Mouse (Mus musculus) intestine, embryonic 16.5 days (tissue): ENCODE data around the gene Mxra8. TPM values are rescaled to one million over a fixed set of nuclear protein-coding genes. Genes with fewer than 3 reads are reported as not detected.

ENCODE experiments used
- ATAC-seq: fragments of 200-750 bp; cut with Nextera tagmentation; 2 replicates; pipeline ENCODE4 v1.8.0; 2017; ENCODE audit warnings: moderate TSS enrichment, moderate library complexity
- H3K27ac ChIP-seq: fragments of 300-500 bp; sonication (generic); 2 replicates; pipeline ENCODE4 v1.5.1; 2014; ENCODE audit warnings: mild to moderate bottlenecking, low read length
- H3K27me3 ChIP-seq: fragments of 300-500 bp; sonication (generic); replicated peaks from 2 replicates; pipeline ENCODE4 v1.6.1; 2014; ENCODE audit warnings: low read length, control low read depth, mixed read lengths; ENCODE audit not compliant: control insufficient read depth, insufficient read depth
- H3K36me3 ChIP-seq: fragments of 300-500 bp; sonication (generic); 2 replicates; pipeline ENCODE4 v1.6.1; 2014; ENCODE audit warnings: low read length, control low read depth; ENCODE audit not compliant: control insufficient read depth, insufficient read depth
- H3K4me1 ChIP-seq: fragments of 300-500 bp; sonication (generic); 2 replicates; pipeline ENCODE4 v1.6.1; 2014; ENCODE audit warnings: low read length, control low read depth, mixed read lengths; ENCODE audit not compliant: control insufficient read depth, insufficient read depth
- H3K4me2 ChIP-seq: fragments of 300-500 bp; sonication (generic); 2 replicates; pipeline ENCODE4 v1.6.1; 2014; ENCODE audit warnings: low read depth, low read length, control low read depth
- H3K4me3 ChIP-seq: fragments of 300-500 bp; sonication (generic); 2 replicates; pipeline ENCODE4 v1.5.1; 2014; ENCODE audit warnings: mild to moderate bottlenecking, low read length
- H3K9ac ChIP-seq: fragments of 300-500 bp; sonication (generic); 2 replicates; pipeline ENCODE4 v1.6.1; 2014; ENCODE audit warnings: low read depth, low read length
- H3K9me3 ChIP-seq: fragments of 300-500 bp; sonication (generic); 2 replicates; pipeline ENCODE4 v1.6.1; 2016; ENCODE audit warnings: low read length, control low read depth; ENCODE audit not compliant: control insufficient read depth
- WGBS: fragments of 180-500 bp; shearing (Covaris S2); extraction: QIAGEN DNeasy Blood & Tissue Kit; methylation state at CpG from one replicate; pipeline ENCODE4 v1.1.7; 2014; 5-methylcytosine and 5-hydroxymethylcytosine counted together
- polyA plus RNA-seq: library from polyadenylated mRNA; unstranded; fragments of >200 nt; fragmentation: Nextera tagmentation; extraction: Ambion mirVana; gene quantifications from 2 replicates; pipeline ENCODE4 v1.2.1, GENCODE M21; 2015

The Mxra8 gene
- polyA plus RNA-seq, 1 experiment from 2014 or later, result 80.5 TPM

DNA sequence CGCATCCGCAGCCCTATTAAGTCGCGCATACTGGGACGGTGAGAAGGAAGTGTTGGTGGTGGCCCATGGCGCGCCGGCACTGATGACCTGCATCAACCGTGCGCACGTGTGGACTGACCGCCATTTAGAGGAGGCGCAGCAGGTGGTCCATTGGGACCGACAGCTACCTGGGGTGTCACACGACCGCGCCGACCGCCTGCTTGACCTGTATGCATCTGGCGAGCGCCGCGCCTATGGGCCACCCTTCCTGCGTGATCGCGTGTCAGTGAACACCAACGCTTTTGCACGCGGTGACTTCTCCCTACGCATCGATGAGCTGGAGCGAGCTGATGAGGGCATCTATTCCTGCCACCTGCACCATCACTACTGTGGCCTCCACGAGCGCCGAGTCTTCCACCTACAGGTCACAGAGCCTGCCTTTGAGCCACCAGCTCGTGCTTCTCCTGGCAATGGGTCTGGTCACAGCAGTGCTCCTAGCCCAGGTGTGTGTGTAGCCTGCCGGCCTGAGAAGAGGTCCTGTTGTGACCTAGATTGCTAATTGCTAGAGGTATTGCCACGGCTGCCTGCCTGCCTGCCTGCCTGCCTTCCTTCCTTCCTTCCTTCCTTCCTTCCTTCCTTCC lies 2.3 kb downstream of the Mxra8 start:
- Histone ChIP-seq H3K4me2 (peak overlapping the region; percentile 97), H3K36me3 (no peaks in the 10 kb centered on the region), H3K27me3 (no peaks in the 10 kb centered on the region), H3K4me1 (peaks cover 34% of the 10 kb centered on the region), H3K9me3 (no peaks in the 10 kb centered on the region), H3K9ac (no peak overlapping the region), H3K4me3 (peak overlapping the region; percentile 60), H3K27ac (no peak overlapping the region)
- ATAC-seq, result no peak
- 48% methylated on average over 38 of the region's 38 CpGs for WGBS

DNA sequence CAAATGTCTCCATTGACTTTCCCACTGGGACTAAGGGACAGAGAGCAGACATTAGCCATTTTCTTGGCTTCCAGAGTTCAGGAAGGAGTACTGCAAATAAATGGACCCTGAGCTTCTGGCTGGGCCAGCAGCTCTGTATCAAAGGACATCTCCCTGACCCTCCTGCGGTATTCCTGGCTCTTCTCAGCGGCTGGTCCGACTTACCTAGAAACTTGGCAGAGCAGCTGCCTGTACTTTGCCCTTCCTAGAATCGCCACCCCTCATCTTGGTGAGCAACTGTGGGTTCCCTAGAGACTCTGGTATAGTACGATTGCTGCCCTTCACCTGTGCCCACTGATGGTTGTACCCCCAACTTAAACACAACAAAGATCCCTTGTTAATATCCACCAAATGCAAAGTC lies 3.8 kb downstream of the Mxra8 start:
- WGBS, result 91% methylated on average over 5 of the region's 5 CpGs
- ATAC-seq, result no peak
- Histone ChIP-seq H3K36me3 (no peaks in the 10 kb centered on the region), H3K4me2 (no peak overlapping the region), H3K9ac (no peak overlapping the region), H3K27ac (no peak overlapping the region), H3K9me3 (no peaks in the 10 kb centered on the region), H3K4me1 (peaks cover 28% of the 10 kb centered on the region), H3K4me3 (no peak overlapping the region), H3K27me3 (no peaks in the 10 kb centered on the region)

DNA sequence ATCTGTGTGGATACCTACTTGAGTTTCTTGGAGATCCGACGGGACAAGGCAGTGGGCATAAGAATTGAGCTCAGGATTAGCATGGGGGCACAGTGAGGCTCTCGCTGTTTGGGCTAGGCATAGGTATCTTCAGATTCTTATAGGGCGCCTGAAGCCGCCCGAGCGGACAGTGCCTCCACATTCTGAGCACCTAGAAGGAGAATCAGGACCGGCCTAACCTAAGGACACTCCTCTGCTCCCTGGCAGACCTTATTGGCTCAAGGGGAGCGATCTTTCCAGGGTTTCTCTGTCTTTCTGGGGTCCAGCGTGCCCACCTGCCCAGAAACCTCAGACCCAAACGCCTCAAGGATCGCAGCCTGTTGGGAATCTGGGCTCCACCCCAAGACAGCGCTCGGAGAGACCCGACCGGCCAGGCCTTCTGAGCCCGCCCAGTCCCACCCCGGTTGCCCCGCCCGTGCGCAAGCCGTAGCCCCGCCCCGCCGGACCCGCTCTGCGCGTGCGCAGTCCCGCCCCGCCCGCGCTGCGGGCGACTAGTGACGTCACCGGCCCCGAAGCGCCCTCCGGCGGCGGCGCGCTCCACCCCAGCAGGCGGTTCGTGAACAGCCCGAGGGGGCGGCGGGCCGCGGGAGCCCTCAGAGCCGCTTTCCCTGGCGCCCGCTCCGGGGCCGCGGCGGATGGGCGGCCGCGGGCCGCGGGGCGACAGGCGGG lies 7.5 kb downstream of the Mxra8 start, which contains the start of gene Dvl1:
Gene Dvl1 (plus strand): TSS at position 532 of the 708 bp plus-strand sequence.
- Histone ChIP-seq H3K9me3 (no peaks in the 10 kb centered on the region), H3K36me3 (no peaks in the 10 kb centered on the region), H3K4me2 (peak within 1 kb of the TSS; percentile 85), H3K4me3 (peak within 1 kb of the TSS; percentile 86), H3K9ac (peak within 1 kb of the TSS; percentile 90), H3K27me3 (no peaks in the 10 kb centered on the region), H3K27ac (peak within 1 kb of the TSS; percentile 58; the same call in 1 of the 2 replicates), H3K4me1 (peaks cover 27% of the 10 kb centered on the region)
- WGBS, result 2% methylated on average over 59 of the region's 65 CpGs
- ATAC-seq, result peak; percentile 94

DNA sequence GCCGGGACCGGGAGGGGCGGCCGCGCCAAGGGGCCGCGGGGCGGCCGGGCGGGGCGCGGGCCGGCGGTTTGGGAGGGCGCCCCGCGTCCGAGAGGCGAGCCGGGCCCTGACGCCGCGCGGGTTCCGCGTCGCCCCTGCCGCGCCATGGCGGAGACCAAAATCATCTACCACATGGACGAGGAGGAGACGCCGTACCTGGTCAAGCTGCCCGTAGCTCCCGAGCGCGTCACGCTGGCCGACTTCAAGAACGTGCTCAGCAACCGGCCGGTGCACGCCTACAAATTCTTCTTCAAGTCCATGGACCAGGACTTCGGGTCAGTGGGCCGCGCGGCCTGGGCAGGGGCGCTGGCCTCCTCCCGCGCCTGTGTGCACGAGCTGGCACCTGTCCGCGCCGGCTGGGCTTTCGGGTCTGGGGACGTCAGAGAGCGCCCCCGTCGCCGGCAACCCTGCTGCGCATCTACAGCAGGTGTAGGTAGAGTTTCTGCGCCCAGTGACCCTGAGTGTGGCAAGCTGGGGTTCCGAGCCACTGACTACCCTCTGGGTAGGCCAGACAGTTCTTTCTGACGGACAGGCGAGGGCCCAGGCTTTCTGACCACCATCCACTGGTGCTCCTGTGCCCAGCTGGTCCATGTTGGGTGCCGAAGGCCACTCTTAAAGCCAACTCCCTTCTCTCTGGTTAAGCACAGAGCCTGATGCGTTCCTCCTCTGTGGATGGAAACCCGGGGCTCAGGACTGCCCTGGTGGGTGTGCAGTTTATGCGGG lies 8.3 kb downstream of the Mxra8 start:
- no peaks in the 10 kb centered on the region for H3K36me3 ChIP-seq
- 2% methylated on average over 63 of the region's 69 CpGs for WGBS
- H3K9ac ChIP-seq, result peak overlapping the region; percentile 90
- H3K9me3 ChIP-seq, result no peaks in the 10 kb centered on the region
- H3K4me1 ChIP-seq, result peaks cover 27% of the 10 kb centered on the region
- peak overlapping the region; percentile 58; the same call in 1 of the 2 replicates for H3K27ac ChIP-seq
- H3K4me3 ChIP-seq, result peak overlapping the region; percentile 86
- H3K4me2 ChIP-seq, result peak overlapping the region; percentile 76
- ATAC-seq, result peak; percentile 65
- H3K27me3 ChIP-seq, result no peaks in the 10 kb centered on the region

- 58% methylated on average over 7 of the region's 7 CpGs for WGBS
- peak overlapping the region; percentile 86 for H3K4me3 ChIP-seq
- H3K4me1 ChIP-seq, result peaks cover 27% of the 10 kb centered on the region
- H3K36me3 ChIP-seq, result 0 out of 2 replicates have a peak, but pooled peaks cover 1% of the 10 kb centered on the region
- H3K4me2 ChIP-seq, result peak overlapping the region; percentile 76
- peak; percentile 12; the same call in 1 of the 2 replicates for ATAC-seq
- peak overlapping the region; percentile 90 for H3K9ac ChIP-seq
- H3K27ac ChIP-seq, result no peak overlapping the region
- H3K9me3 ChIP-seq, result no peaks in the 10 kb centered on the region
- no peaks in the 10 kb centered on the region for H3K27me3 ChIP-seq
Measured at GRCm38 (mm10) chr4:155848434-155849095, 9.1 kb downstream of the Mxra8 start.

DNA sequence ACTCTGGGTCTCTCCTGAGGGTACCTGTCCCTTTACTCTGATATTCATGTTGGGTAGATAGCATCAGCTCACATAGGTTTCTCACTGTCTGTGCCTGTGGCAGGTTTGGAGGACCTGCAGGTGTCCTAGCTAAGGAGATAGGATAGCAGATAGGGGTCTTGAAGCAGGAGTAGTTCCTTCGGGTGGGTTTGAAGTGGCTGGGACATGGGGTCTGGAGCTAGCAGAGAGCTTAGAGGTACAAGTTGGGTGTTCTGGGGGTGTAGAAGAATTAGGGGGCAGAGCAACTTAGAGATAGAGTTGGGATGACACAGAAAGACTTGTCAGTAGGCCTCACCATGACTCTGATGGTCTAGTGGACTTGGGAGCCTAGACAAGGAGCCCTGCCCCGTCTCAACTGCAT lies 9.9 kb downstream of the Mxra8 start:
- Histone ChIP-seq H3K27ac (no peak overlapping the region), H3K4me3 (no peak overlapping the region), H3K4me1 (peaks cover 27% of the 10 kb centered on the region), H3K36me3 (0 out of 2 replicates have a peak, but pooled peaks cover 5% of the 10 kb centered on the region), H3K27me3 (no peaks in the 10 kb centered on the region), H3K9ac (no peak overlapping the region), H3K9me3 (no peaks in the 10 kb centered on the region), H3K4me2 (no peak overlapping the region)
- no peak for ATAC-seq
- 88% methylated on average over 2 of the region's 2 CpGs for WGBS

GRCm38 (mm10) chr4:155849792-155850451 lies 10.4 kb downstream of the Mxra8 start:
- Histone ChIP-seq H3K36me3 (peaks cover 11% of the 10 kb centered on the region; the same call in 1 of the 2 replicates), H3K9ac (no peak overlapping the region), H3K4me1 (peaks cover 27% of the 10 kb centered on the region), H3K4me2 (no peak overlapping the region), H3K9me3 (no peaks in the 10 kb centered on the region), H3K4me3 (no peak overlapping the region), H3K27ac (no peak overlapping the region), H3K27me3 (no peaks in the 10 kb centered on the region)
- 79% methylated on average over 3 of the region's 3 CpGs for WGBS
- ATAC-seq, result no peak

DNA sequence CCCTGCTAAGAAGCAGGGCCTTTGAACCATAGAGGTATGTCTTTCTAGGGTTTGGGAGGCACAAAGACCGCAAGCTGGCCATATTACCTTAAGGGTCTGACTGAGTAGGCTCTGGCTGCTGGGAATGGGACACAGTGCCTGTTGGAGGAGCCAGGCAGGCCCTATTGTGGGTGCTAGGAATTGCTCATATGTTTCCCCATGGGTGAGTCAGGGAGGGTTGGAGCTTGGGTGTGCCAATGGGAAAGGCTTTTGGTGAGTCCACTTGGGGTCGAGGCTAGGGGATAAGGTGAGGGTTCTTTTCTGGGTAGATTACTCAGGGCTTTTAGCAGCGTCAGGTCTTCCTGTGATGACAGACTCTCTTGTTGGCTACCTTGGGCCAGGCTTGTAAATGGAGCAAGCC lies 11.9 kb downstream of the Mxra8 start:
- Histone ChIP-seq H3K27ac (no peak overlapping the region), H3K4me3 (no peak overlapping the region), H3K9ac (no peak overlapping the region), H3K27me3 (no peaks in the 10 kb centered on the region), H3K4me1 (peaks cover 27% of the 10 kb centered on the region), H3K36me3 (peaks cover 17% of the 10 kb centered on the region; the same call in 1 of the 2 replicates), H3K4me2 (no peak overlapping the region), H3K9me3 (no peaks in the 10 kb centered on the region)
- WGBS, result 87% methylated on average over 3 of the region's 3 CpGs
- ATAC-seq, result no peak
